Mouse (Mus musculus) common myeloid progenitor, adult 5-6 weeks (primary cell): ENCODE data around the gene Cym. TPM values are rescaled to one million over a fixed set of nuclear protein-coding genes. Genes with fewer than 3 reads are reported as not detected.

Source experiments
- ATAC-seq: replicated peaks from 2 replicates; pipeline ENCODE4 v1.8.0; 2016; ENCODE audit warnings: low read depth, mild to moderate bottlenecking, moderate TSS enrichment, inconsistent platforms; ENCODE audit not compliant: poor library complexity, severe bottlenecking
- total RNA-seq: library from RNA; stranded (forward); fragments of 200-1000, 187-1606 nt; gene quantifications from 2 replicates; pipeline ENCODE4 v1.2.3, GENCODE M21; 2017

Gene Cym
- total RNA-seq, 1 experiment from 2014 or later, result not detected

- no peak for ATAC-seq
Measured at GRCm38 (mm10) chr3:107175486-107175885, 46.0 kb downstream of the Cym start.

GRCm38 (mm10) chr3:107172556-107172955 lies 49.0 kb downstream of the Cym start:
- ATAC-seq, result no peak

GRCm38 (mm10) chr3:107171964-107172363 lies 49.6 kb downstream of the Cym start:
- ATAC-seq, result no peak

GRCm38 (mm10) chr3:107169552-107169951 lies 52.0 kb downstream of the Cym start:
- no peak for ATAC-seq

- ATAC-seq, result no peak
Measured at GRCm38 (mm10) chr3:107162741-107163140, 58.8 kb downstream of the Cym start.

Other genes starting within 250 kb of the Cym start
- 15.5 and 20.9 TPM in 2 replicates for gene Kcna3, start 185.6 kb downstream of the Cym start, total RNA-seq
- gene Kcna2, start 120.6 kb downstream of the Cym start, total RNA-seq, result not detected in 2 replicates
- gene Kcna10, start 38.7 kb downstream of the Cym start, total RNA-seq, result not detected in 2 replicates
- gene A630076J17Rik, start 8.9 kb upstream of the Cym start, total RNA-seq, result not detected in 2 replicates
- not detected in 2 replicates for gene Prok1, start 18.0 kb upstream of the Cym start, total RNA-seq
- gene Lamtor5, start 57.1 kb upstream of the Cym start, total RNA-seq, result 34.1 and 35.0 TPM in 2 replicates
- gene Slc16a4, start 69.5 kb upstream of the Cym start, total RNA-seq, result 0.92 and 1.1 TPM in 2 replicates
- 40.1 and 46.0 TPM in 2 replicates for gene Rbm15, start 111.9 kb upstream of the Cym start, total RNA-seq
- not detected in 2 replicates for gene Kcnc4, start 237.8 kb upstream of the Cym start, total RNA-seq